Mouse (Mus musculus): ENCODE results near the gene Fstl3. TPM values are rescaled to one million over a fixed set of nuclear protein-coding genes. Genes with fewer than 3 reads are reported as not detected.

Fstl3 gene
- total RNA-seq, 1 experiment from 2014 or later, result 2.0 TPM

DNA sequence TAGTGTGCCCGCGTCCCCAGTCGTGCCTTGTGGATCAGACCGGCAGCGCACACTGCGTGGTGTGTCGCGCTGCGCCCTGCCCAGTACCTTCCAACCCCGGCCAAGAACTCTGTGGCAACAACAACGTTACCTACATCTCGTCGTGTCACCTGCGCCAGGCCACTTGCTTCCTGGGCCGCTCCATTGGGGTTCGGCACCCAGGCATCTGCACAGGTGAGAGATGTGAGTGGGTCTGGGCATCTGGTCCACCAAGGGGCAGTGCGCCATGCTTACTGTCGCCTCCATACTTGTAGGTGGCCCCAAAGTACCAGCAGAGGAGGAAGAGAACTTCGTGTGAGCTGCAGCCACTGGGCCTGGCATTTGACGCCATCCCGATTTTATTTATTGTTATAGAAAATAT lies 4.1 kb downstream of the Fstl3 start:
- no peak for ATAC-seq (replicated peaks; ENCODE audit: insufficient number of reproducible peaks, low FRiP score, low TSS enrichment, poor library complexity, severe bottlenecking)

DNA sequence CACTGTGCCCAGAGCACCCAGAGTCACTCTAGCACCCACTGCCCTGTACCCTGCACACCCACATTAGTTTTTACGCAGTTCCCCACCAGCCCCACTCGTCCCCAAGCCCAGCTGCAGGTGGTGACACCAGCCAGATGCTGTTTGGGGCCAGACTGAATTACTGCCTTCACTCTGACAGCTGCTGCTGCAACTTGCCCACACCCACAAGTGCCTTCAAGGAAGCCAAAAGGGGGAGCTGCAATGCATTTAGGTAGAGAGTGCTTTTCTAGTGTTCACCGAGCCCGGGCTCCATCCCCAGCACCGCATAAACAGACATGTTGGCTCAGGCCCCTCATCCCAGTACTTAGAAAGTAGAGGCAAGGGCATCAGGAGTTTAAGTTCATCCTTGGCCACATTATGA lies 4.9 kb downstream of the Fstl3 start:
- ATAC-seq (replicated peaks; ENCODE audit: insufficient number of reproducible peaks, low FRiP score, low TSS enrichment, poor library complexity, severe bottlenecking), result no peak

DNA sequence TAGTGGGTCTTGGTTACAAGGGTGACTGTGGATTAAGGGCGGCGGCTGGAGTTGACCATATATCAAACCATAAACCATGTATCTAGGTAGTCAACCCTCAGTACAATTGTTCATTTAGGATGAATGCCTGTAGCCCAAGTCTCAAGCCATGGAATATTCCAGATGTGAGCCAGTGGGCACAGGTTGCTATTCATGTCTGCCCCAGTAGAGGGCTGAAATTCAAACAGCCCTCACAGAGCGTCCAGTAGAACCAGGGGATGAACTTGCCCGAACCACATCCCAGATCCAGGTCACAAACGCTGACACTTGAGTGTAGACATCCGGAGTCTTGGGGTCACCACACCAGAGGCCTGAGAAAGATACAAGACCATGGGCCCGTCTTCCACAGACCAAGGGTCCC lies 6.0 kb downstream of the Fstl3 start:
- ATAC-seq (replicated peaks; ENCODE audit: insufficient number of reproducible peaks, low FRiP score, low TSS enrichment, poor library complexity, severe bottlenecking), result no peak

DNA sequence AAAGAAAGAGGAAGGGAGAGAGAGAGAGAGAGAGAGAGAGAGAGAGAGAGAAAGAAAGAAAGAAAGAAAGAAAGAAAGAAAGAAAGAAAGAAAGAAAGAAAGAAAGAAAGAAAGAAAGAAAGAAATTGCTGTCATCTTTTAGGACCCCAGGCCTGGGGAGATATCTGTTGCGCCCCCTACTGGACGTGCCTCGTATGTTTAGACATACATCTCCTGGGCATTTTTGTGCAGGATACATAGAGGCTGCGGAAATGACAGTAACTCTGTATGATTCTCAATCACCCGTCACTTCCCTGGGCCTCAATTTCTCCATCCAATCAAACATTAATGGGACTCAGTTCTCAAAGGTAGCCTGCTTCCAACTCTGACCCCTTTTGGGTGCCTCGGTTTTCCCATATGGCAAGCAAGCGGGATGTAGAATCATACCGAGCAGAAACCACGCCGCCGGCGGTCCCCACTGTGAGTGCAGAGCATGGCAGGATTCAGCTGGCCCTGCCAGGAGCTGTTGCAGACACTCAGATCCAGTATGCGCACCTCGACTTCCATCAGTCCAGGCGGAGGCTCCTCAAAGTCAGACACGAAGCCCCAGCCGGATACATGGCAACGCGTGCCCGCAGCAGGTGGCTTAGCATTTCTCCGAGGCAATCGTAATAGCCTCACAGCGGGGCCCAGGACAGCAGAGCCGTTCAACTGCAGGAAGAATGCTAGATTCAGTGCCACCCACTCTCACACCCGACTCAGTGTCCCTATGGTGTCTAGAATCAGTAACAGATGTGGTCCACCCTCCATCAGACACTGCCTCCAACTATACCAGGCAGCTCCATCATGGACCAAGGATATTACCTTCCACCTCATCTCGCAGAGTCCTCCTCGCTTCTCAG lies 7.1 kb downstream of the Fstl3 start:
- no peak for ATAC-seq (replicated peaks; ENCODE audit: insufficient number of reproducible peaks, low FRiP score, low TSS enrichment, poor library complexity, severe bottlenecking)

DNA sequence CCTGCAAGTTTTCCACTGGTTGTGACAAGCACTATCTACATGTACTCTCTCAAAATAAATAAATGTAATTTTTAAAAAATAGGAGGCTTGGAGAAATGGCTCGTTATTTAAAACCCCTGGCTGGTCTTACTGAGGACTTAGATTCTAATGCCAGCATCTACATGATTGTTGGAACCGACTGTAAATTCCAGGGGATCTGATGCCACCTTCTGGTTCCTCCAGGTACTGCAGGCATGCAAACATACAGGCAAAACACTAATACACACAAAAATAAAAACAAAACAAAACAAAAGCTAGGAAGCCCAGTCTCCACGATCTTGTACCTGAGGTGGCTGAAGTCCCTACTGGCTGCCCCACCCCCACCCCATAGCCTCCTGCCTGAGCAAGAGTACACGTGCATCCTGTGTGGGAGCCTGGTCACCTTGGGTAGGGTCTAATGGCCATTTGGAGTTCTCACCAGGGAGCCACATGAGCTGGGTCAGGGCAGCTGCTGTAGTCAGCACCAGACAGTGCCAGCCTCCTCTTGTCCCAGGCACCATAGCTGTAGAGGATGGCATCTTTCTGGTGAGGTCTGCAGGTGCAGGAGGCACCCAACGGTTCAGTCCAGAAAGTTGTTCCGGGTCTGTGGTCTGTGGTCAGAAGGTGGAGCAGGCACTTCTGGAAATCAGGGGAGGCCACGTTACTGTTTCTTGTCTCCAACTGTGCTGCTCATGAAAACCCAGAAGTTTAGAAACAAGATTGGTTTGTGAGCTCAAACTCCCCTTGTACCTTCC lies 11.5 kb downstream of the Fstl3 start:
- ATAC-seq (replicated peaks; ENCODE audit: insufficient number of reproducible peaks, low FRiP score, low TSS enrichment, poor library complexity, severe bottlenecking), result 0 out of 2 replicates have a peak, but pooled peaks have one; percentile 42

DNA sequence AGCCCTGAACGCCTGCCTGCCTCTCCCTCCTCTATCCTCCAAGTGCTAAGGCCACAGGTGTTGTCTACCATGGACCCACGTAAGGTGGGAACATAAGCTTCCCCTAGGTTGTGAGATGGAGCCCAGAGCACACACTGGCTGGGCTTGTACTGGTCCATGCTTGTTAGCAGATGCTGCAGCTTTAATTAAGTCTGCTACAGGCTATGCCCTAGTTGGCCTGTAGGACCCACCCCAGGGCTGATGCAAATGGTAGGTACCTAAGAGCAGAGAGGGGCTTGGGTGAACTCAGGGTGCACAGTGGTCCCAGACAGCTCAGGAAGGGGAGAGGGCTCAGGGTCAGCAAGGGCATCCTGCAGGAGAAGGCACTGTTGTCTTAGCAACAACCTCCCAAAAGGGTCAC lies 12.5 kb downstream of the Fstl3 start:
- no peak for ATAC-seq (replicated peaks; ENCODE audit: insufficient number of reproducible peaks, low FRiP score, low TSS enrichment, poor library complexity, severe bottlenecking)

DNA sequence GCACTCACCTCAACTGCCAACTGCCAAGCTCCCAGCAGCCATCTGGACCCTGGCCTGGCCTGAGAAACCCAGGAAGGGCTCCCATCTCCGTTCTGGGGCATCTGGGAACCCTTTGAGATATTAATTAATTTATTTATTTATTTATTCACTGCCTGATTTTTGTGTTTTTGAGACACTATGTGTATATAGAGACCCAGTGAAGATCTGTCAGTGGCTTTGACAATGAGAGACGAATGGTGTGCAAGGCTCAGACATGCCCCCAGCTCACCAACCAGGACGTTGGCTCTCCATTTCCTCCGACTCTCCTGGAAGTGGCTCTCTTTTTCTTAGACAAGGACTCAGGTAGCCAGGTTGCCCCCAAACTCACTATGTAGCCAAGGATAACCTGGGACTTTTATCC lies 13.8 kb downstream of the Fstl3 start, which contains the start of gene Prss57:
Gene Prss57, minus strand, starts transcription at position 101 of the 400 bp plus-strand sequence.
- ATAC-seq (replicated peaks; ENCODE audit: insufficient number of reproducible peaks, low FRiP score, low TSS enrichment, poor library complexity, severe bottlenecking), result no peak

DNA sequence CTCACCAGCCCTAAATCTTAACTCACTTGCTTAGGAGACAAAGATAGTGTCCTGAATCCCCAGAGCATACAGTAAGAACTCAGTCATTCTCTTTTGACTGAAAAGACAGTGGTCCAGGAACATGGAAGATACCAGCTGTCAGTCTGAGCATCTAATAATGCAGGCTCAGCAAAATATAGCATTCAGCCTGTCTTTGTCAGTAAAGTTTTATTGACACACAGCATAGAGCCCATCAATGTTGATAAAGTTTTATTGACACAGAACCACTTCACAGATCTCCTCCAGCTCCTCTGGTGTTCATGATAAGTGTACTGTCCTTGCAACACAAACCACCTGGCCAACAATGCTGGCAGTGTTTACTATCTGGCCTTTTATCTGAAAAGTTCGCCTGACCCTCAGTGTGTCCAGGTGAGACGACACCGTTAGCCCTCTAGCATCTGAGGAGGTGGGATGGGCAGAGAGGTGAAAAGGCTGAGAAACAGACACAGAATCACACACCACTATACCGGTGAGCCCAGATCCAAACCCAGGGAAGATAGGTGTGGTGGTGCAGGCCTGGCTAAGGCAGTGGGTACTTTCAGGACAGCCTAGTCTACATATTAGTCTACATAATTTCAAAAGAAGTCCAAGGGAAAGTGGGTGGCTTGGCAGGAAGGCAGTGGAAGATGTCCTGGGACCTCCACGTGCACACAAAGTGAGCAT lies 15.4 kb downstream of the Fstl3 start:
- no peak for ATAC-seq (replicated peaks; ENCODE audit: insufficient number of reproducible peaks, low FRiP score, low TSS enrichment, poor library complexity, severe bottlenecking)

DNA sequence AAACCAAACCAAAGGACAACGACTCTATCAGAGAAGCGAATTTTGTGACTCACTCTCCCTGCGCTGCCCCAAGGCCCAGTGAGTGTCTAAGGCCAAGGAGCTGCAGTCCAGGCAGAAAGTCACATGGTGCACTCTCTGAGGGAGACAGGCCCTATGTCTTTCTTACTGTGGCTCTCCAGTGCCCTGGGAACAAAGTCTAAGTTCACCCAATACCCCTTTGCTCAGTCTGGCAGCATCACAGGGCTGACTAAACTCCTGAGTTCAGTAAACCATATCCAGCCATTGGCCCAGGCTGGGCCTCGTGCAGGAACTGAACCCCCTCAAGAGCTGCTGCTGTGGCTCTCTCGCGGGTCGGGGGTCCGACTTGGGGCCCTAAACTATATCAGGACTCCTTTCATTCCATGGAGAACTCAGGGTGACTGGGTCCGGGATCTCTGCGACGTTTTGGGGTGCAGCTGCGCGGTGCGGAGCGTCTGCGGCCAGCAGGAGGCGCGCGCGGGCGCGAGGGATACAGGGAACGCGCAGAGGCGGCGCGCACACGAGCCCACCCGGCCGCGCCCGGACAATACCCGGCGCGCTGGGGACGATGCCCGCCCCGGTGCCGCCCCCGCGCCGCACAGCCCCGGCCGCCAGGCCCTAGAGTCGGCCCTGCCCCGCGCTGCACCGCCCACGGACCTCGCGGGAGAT lies 16.1 kb downstream of the Fstl3 start, which contains the start of gene Palm:
Gene Palm, plus strand, starts transcription at position 522 of the 687 bp plus-strand sequence.
- peak; percentile 19; the same call in 1 of the 2 replicates for ATAC-seq (replicated peaks; ENCODE audit: insufficient number of reproducible peaks, low FRiP score, low TSS enrichment, poor library complexity, severe bottlenecking)

DNA sequence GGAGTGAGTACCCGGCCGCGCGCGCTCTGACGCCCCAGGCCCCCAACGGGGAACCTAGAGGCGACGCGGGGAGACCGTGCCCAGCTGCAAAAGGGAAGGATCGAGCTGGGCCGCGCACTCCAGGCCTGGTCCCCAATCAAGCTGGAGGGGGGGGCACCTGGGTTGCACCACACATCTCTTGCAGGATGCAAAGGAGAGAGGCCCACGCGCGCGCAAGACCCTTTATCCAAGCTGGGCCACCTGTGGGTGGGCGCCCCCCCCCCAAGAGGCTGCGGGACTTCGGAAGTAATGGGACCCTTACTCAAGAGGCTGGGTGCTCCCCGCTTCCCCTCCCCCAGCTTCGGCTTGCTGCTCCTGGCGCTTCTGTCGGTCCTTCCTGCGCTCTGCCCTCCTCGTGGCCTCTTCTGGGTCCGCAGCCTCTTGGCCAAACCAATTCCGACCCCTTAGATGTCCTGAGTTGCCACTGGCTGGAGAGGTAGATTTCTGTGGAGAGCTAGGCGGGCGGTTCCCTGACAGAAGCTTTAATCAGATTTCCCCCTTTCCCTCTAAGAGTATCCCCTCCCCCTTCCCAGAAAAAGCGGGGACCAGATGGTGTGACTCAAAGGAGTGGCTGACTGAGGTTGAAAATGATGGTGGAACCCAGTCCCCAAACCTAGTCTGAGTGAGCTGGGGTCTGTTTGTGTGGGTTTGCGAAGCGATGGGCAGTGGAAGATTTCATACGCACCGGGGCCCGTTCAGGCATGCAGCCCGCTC lies 16.8 kb downstream of the Fstl3 start:
- ATAC-seq (replicated peaks; ENCODE audit: insufficient number of reproducible peaks, low FRiP score, low TSS enrichment, poor library complexity, severe bottlenecking), result no peak

DNA sequence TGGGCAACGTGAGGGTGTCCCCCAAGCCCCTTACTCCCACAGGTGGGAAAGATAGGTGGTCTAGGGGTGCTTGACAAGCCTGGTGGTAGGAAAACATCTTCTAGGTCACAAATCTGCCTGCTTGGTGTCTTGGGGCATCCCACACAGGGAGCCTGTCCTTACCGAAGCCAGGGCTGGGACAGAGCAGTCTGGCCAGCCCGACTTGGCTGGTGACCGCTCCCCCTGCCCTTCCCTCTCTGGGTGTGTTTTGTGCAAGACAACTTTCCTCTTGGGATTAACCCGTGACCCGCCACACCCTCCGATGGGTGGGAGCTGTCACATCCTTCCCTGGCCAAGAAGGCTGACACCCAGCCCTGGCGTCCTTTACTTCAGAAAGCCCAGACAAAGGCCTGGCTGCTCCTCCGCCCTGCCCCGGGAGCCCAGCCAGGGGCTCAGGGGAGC lies 17.4 kb downstream of the Fstl3 start:
- ATAC-seq (replicated peaks; ENCODE audit: insufficient number of reproducible peaks, low FRiP score, low TSS enrichment, poor library complexity, severe bottlenecking), result no peak

DNA sequence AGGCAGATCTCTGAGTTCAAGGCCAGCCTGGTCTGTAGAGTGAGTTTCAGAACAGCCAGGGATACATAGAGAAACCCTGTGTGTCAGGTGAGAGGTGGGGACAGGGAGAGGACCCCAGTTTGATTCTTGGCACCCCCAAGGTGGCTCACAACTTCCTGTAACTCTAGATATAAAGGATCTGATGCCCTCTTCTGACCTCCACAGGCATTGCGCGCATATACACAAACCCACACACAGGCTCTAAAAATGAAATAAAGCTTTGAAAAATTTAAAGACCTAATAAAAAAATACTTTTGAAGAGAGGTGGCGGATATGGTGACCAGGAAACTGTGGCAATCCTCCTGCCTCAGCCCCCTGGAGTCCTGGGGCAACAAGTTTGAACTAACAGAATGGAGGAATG lies 18.8 kb downstream of the Fstl3 start:
- ATAC-seq (replicated peaks; ENCODE audit: insufficient number of reproducible peaks, low FRiP score, low TSS enrichment, poor library complexity, severe bottlenecking), result no peak

DNA sequence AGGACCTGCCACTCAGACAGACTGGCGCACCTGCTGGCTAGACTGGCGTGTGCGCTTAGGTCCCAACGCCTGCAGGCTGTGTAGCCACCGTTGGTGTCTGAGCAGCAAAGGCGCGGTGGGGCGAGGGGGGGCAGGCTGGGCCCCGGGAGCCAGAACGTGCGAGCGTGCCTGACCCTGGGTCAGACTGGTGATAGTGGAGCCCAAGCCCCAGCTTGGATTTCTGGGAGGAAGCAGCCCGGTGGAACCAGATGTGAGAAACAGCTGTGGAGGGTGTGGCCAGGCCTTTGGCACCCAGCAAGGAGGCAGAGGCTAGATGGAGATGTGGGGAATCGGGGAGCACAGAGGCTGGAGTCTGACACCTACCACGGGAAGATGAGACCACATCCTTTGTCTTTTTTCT lies 20.3 kb downstream of the Fstl3 start:
- ATAC-seq (replicated peaks; ENCODE audit: insufficient number of reproducible peaks, low FRiP score, low TSS enrichment, poor library complexity, severe bottlenecking), result no peak

DNA sequence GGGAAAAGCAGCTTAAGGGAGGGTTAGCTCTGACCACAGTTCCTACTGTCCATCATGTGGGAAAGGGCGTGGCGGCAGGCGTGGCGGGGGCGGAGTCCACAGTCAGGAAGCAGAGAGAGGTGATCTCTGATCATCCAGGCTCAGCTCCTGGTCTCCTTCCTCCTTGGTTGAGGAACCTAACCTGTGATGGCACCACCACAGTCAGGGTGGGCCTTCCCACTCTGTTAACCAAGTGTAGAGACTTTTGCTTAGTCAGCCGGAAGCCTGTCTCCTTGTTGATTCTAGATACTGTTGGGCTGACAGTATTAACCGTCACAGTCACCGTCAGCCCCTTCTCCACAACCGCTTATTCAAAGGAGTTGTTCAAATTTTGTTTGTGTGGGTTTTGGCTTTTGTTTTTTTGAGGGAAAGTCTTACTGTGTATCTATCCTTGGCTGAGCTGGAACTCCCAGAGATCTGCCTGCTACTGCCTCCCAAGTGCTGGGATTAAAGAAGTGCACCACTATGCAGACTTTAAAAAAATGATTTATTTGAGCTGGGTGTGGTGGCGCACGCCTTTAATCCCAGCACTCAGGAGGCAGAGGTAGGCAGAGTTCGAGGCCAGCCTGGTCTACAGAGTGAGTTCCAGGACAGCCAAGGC lies 21.3 kb downstream of the Fstl3 start:
- peak; percentile 44 for ATAC-seq (replicated peaks; ENCODE audit: insufficient number of reproducible peaks, low FRiP score, low TSS enrichment, poor library complexity, severe bottlenecking)

DNA sequence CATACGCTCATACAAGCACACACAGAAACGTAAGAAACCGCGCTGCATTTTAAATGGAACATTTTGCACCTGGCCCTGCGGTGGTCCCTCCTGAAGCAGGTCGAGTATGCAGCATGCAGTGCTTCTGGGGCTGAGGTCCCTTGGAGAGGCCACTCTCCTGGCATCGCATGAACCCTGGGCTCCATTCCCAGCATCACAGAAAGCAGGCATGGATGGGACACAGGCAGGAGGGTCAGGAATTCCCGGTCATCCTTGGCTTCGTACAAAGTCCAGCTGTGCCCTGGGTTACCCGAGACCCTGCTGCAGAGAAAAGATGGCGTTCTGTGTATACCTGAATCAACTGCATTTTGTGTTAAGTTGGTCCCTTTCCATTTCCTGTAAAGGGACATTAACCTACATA lies 23.4 kb downstream of the Fstl3 start:
- no peak for ATAC-seq (replicated peaks; ENCODE audit: insufficient number of reproducible peaks, low FRiP score, low TSS enrichment, poor library complexity, severe bottlenecking)

DNA sequence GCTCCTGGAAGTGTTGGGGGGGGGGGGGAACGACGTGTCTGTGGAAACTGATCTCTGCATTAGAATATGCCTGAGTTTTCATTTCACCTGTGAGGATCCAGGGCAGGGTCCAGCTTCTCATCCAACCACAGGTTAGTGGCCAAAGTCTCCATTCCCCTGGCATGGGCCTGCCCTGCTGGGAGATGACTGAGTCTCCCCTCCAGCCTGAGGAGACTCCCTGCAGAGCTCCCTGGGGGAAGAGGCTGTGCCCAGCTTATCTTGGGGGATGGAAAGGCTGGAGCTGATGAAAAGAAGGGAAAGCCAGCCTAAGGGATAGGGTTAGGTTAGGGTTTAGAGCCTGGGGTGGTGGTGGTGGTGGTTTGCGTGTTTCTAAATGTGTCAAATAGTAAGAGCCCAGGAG lies 24.8 kb downstream of the Fstl3 start:
- ATAC-seq (replicated peaks; ENCODE audit: insufficient number of reproducible peaks, low FRiP score, low TSS enrichment, poor library complexity, severe bottlenecking), result no peak

DNA sequence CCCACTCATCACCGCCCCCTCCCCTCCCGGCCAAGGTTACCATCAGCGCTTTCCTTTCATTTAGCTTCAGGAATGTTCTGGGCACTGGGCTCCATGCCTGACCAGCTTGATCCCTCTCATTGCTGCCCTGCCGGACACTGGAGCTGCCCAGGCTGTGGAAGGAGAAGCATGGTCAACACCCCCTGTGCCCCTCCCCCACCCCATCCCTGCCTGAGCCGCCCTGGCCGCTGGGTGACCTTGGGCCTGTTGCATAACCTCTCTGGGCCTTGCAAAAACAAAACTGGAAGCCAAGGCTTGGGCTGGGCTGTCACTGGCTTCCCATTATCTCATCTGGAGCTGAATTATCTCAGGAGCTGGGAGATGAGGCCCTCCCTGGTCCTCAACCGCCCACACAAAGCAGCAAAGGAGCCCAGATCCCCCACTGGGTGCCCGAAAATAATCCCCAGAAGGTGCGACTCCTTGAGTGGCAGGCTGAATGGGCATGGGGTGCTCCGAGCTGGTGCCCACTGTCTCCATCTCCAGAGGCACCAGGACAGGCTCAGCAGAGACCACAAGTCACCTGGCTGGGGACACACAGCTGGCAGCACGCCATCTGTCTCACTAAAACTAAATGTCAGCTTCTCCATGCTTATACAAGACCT lies 25.4 kb downstream of the Fstl3 start:
- ATAC-seq (replicated peaks; ENCODE audit: insufficient number of reproducible peaks, low FRiP score, low TSS enrichment, poor library complexity, severe bottlenecking), result peak; percentile 71
